Mouse (Mus musculus): ENCODE results near the gene Oxsr1. TPM values are rescaled to one million over a fixed set of nuclear protein-coding genes. Genes with fewer than 3 reads are reported as not detected.

Oxsr1 gene
- total RNA-seq, 2 experiments from 2014 or later: 37.6 to 37.9 TPM

- peak; percentile 83 to 84 for DNase-seq
- intact Hi-C loops (cut with DNase I): loop anchor here (2.0 kb wide), 1 partner anchor 17 kb away; the partner anchor contains the start of gene Oxsr1
Measured at GRCm38 (mm10) chr9:119339558-119340211, 17.5 kb upstream of the Oxsr1 start, which contains the start of gene Acaa1a. TSS of gene Acaa1a (plus strand) at chr9:119339676.

- intact Hi-C loops (cut with DNase I): no loop called here
- DNase-seq: no peak
Measured at GRCm38 (mm10) chr9:119339106-119339505, 16.9 kb upstream of the Oxsr1 start.

- DNase-seq: no peak
- intact Hi-C loops (cut with DNase I): no loop called here
Measured at GRCm38 (mm10) chr9:119338350-119338749, 16.1 kb upstream of the Oxsr1 start.

- intact Hi-C loops (cut with DNase I): no loop called here
- no peak for DNase-seq
Measured at GRCm38 (mm10) chr9:119337842-119338241, 15.6 kb upstream of the Oxsr1 start.

- intact Hi-C loops (cut with DNase I): no loop called here
- DNase-seq: no peak
Measured at GRCm38 (mm10) chr9:119335571-119335970, 13.3 kb upstream of the Oxsr1 start.

GRCm38 (mm10) chr9:119334834-119335233, 12.6 kb upstream of the Oxsr1 start:
- no peak for DNase-seq
- intact Hi-C loops (cut with DNase I): no loop called here

- intact Hi-C loops (cut with DNase I): no loop called here
- DNase-seq: peak; percentile 76 to 81
Measured at GRCm38 (mm10) chr9:119334324-119334723, 12.1 kb upstream of the Oxsr1 start.

- peak in 1 of 2 experiments; percentile 40 for DNase-seq
Measured at GRCm38 (mm10) chr9:119330186-119330963, 8.1 kb upstream of the Oxsr1 start.

GRCm38 (mm10) chr9:119328488-119328887, 6.3 kb upstream of the Oxsr1 start:
- DNase-seq: no peak
- intact Hi-C loops (cut with DNase I): no loop called here

More at GRCm38 (mm10) chr9:119330186-119330963, 8.1 kb upstream of the Oxsr1 start:
- intact Hi-C loops (cut with DNase I): no loop called here

- intact Hi-C loops (cut with DNase I): no loop called here
- DNase-seq: no peak
Measured at GRCm38 (mm10) chr9:119324130-119324529, 1.9 kb upstream of the Oxsr1 start.

- no peak for DNase-seq
- intact Hi-C loops (cut with DNase I): loop anchor here (2.0 kb wide), 1 partner anchor 18 kb away; the partner anchor contains the start of gene Myd88
Measured at GRCm38 (mm10) chr9:119323260-119323645, 1.0 kb upstream of the Oxsr1 start.

- intact Hi-C loops (cut with DNase I): loop anchor here (2.0 kb wide), 1 partner anchor 19 kb away; the partner anchor contains the start of gene Myd88
- DNase-seq: peak in 1 of 2 experiments; percentile 19
Measured at GRCm38 (mm10) chr9:119321392-119322229, 616 bp downstream of the Oxsr1 start.

- intact Hi-C loops (cut with DNase I): no loop called here
- peak in 1 of 2 experiments; percentile 13 for DNase-seq
Measured at GRCm38 (mm10) chr9:119320946-119321345, 1.3 kb downstream of the Oxsr1 start.

GRCm38 (mm10) chr9:119320446-119320845, 1.8 kb downstream of the Oxsr1 start:
- DNase-seq: no peak
- intact Hi-C loops (cut with DNase I): no loop called here

GRCm38 (mm10) chr9:119318891-119319290, 3.3 kb downstream of the Oxsr1 start:
- DNase-seq: no peak
- intact Hi-C loops (cut with DNase I): no loop called here

- intact Hi-C loops (cut with DNase I): no loop called here
- no peak for DNase-seq
Measured at GRCm38 (mm10) chr9:119313096-119313495, 9.1 kb downstream of the Oxsr1 start.

GRCm38 (mm10) chr9:119309067-119309466, 13.2 kb downstream of the Oxsr1 start:
- no peak for DNase-seq
- intact Hi-C loops (cut with DNase I): no loop called here

GRCm38 (mm10) chr9:119305863-119306262, 16.4 kb downstream of the Oxsr1 start:
- intact Hi-C loops (cut with DNase I): no loop called here
- no peak for DNase-seq

GRCm38 (mm10) chr9:119298563-119298962, 23.7 kb downstream of the Oxsr1 start:
- DNase-seq: no peak
- intact Hi-C loops (cut with DNase I): no loop called here

GRCm38 (mm10) chr9:119297696-119298095, 24.5 kb downstream of the Oxsr1 start:
- DNase-seq: no peak
- intact Hi-C loops (cut with DNase I): no loop called here

- DNase-seq: no peak
- intact Hi-C loops (cut with DNase I): no loop called here
Measured at GRCm38 (mm10) chr9:119290791-119291190, 31.4 kb downstream of the Oxsr1 start.
